Mouse (Mus musculus): ENCODE measurements around the gene Litaf.

- no peak for TF ChIP-seq POLR2A (IDR thresholded peaks at IDR 0.05; ENCODE audit: low read depth, low read length)
- no peak for TF ChIP-seq CTCF (IDR thresholded peaks at IDR 0.05; ENCODE audit: extremely low read depth, insufficient read depth, insufficient read length, insufficient replicate concordance)
Observed at GRCm38 (mm10) chr16:10910541-10910940, 155.4 kb downstream of the Litaf start.
